Mouse (Mus musculus) forebrain, embryonic 11.5 days (tissue): ENCODE measurements around the gene Atp2a3. TPM values are rescaled to one million over a fixed set of nuclear protein-coding genes. Genes with fewer than 3 reads are reported as not detected.

Experiments used
- ATAC-seq: fragments of 200-750 bp; cut with Nextera tagmentation; replicated peaks from 2 replicates; pipeline ENCODE4 v1.8.0; 2017; ENCODE audit warnings: moderate TSS enrichment; ENCODE audit not compliant: low FRiP score
- DNase-seq: peaks from one replicate; pipeline ENCODE4 v3.0.0-alpha.2; 2017; ENCODE audit warnings: low spot score
- H3K27ac ChIP-seq: fragments of 300-500 bp; sonication (generic); 2 replicates; pipeline ENCODE4 v1.5.1; 2014; ENCODE audit warnings: low read depth, low read length
- H3K27me3 ChIP-seq: fragments of 300-500 bp; sonication (generic); 2 replicates; pipeline ENCODE4 v1.6.1; 2014; ENCODE audit warnings: mild to moderate bottlenecking, low read length, mixed read lengths; ENCODE audit not compliant: control insufficient read depth, insufficient read depth
- H3K36me3 ChIP-seq: fragments of 300-500 bp; sonication (generic); 2 replicates; pipeline ENCODE4 v1.6.1; 2014; ENCODE audit warnings: mild to moderate bottlenecking, low read length, moderate library complexity, mixed read lengths; ENCODE audit not compliant: control insufficient read depth, insufficient read depth
- H3K4me1 ChIP-seq: fragments of 300-500 bp; sonication (generic); replicated peaks from 2 replicates; pipeline ENCODE4 v1.6.1; 2014; ENCODE audit warnings: low read length, mixed read lengths; ENCODE audit not compliant: control insufficient read depth, insufficient read depth
- H3K4me2 ChIP-seq: fragments of 300-500 bp; sonication (generic); 2 replicates; pipeline ENCODE4 v1.6.1; 2014; ENCODE audit warnings: low read depth, mild to moderate bottlenecking, low read length, moderate library complexity, mixed read lengths; ENCODE audit not compliant: severe bottlenecking
- H3K4me3 ChIP-seq: fragments of 300-500 bp; sonication (generic); 2 replicates; pipeline ENCODE4 v1.5.1; 2014; ENCODE audit warnings: low read depth, low read length
- H3K9ac ChIP-seq: fragments of 300-500 bp; sonication (generic); 2 replicates; pipeline ENCODE4 v1.6.1; 2014; ENCODE audit warnings: low read length
- H3K9me3 ChIP-seq: fragments of 300-500 bp; sonication (generic); 2 replicates; pipeline ENCODE4 v1.6.1; 2016; ENCODE audit warnings: low read length, mixed read lengths; ENCODE audit not compliant: control insufficient read depth
- WGBS: fragments of 180-500 bp; shearing (Covaris S2); extraction: QIAGEN DNeasy Blood & Tissue Kit; methylation state at CpG from one replicate; pipeline ENCODE4 v1.1.7; 2014; 5-methylcytosine and 5-hydroxymethylcytosine counted together
- polyA plus RNA-seq: library from polyadenylated mRNA; unstranded; fragments of >200 nt; fragmentation: Nextera tagmentation; extraction: Ambion mirVana; gene quantifications from 2 replicates; pipeline ENCODE4 v1.2.1, GENCODE M21; 2014

Gene Atp2a3
- polyA plus RNA-seq, 1 experiment from 2014 or later, result 1.3 TPM

DNA sequence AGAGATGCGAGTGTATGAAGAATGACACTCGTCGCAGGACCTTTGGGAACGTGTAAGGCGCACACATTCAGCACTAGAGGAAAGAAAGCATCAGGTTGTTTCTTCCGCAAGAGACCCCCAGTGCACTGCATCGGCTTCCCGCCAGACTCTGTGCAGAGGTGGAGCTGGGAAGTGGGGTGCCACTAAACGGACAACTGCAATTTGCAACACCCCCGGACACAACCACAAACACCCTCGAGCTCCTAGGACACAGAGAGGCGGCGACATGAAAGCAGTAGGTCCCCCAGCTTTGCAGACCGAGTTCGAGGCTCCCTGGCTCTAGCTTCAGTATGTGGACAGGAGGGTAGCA, 272 bp upstream of the Atp2a3 start:
- WGBS, result 3% methylated on average over 15 of the region's 15 CpGs
- H3K4me3 ChIP-seq, result peak overlapping the region; percentile 28
- peaks cover 32% of the 10 kb centered on the region for H3K27me3 ChIP-seq
- no peak for ATAC-seq
- no peak for DNase-seq
- H3K4me1 ChIP-seq, result no peaks in the 10 kb centered on the region
- H3K4me2 ChIP-seq, result peak overlapping the region; percentile 38; the same call in 1 of the 2 replicates
- H3K9ac ChIP-seq, result no peak overlapping the region
- no peaks in the 10 kb centered on the region for H3K9me3 ChIP-seq
- H3K36me3 ChIP-seq, result no peaks in the 10 kb centered on the region
- H3K27ac ChIP-seq, result no peak overlapping the region

DNA sequence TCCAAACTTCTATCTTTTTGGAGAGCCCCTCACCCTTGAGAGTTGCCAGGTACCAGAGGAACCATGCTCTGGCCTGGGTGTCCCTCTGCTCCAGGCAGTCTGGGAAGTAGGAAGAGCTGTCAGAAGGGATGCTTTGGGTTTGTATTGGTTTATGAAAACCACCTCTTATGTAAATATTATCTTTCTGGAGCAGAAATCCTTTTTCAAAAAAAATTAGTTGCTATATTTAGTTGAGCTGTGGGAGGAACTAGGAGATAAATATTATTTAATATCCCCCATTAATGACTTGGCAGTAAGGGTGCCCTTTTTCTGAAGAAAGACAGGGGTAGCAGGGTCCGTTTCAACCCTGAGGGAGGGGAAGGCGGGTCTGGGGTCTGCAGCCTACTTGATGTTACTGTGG, 1.4 kb downstream of the Atp2a3 start:
- WGBS, result 73% methylated on average over 2 of the region's 2 CpGs
- H3K4me1 ChIP-seq, result no peaks in the 10 kb centered on the region
- ATAC-seq, result no peak
- H3K4me2 ChIP-seq, result no peak overlapping the region
- H3K9ac ChIP-seq, result no peak overlapping the region
- H3K27me3 ChIP-seq, result peaks cover 32% of the 10 kb centered on the region
- H3K36me3 ChIP-seq, result no peaks in the 10 kb centered on the region
- no peaks in the 10 kb centered on the region for H3K9me3 ChIP-seq
- H3K27ac ChIP-seq, result no peak overlapping the region
- no peak overlapping the region for H3K4me3 ChIP-seq
- DNase-seq, result no peak

DNA sequence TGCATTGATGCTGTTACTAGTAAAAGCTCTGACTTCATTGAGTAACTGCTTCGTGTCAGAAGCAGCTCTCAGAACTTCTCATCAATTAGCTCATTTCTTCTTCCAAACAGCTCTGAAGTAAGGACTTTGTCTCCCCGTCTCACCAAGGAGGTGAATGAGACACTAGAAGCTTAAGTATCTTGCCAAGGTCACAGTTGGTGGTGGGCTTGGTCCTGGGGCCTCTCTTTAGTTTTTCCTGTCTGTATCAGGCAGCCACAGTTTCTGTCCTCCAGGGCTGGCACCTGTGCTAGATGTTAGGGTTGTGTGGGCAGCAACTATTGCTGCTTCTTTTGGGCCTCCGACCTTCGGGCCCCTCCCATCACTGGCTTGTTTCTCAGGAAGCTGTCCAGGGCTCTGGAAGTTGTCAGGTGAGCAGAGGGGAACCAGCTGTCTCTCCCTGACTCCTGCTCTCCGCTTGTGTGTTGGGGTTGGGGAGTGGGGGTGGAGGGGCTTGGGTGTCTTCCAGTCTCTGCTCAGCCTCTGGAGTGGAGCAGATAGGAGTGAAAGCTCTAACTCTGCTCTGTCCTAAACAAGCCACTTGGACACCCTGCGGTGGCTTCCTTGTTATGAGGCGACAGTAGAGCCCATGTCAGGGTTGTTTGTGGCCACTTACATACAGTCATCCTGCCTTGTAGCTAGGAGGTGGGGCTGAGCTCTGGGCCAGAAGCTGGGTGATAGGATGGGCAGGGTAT, 2.3 kb downstream of the Atp2a3 start:
- ATAC-seq (no peak), DNase-seq (no peak)
- H3K4me2 ChIP-seq, result no peak overlapping the region
- H3K9ac ChIP-seq, result no peak overlapping the region
- H3K27ac ChIP-seq, result no peak overlapping the region
- H3K9me3 ChIP-seq, result no peaks in the 10 kb centered on the region
- no peaks in the 10 kb centered on the region for H3K4me1 ChIP-seq
- 52% methylated on average over 7 of the region's 7 CpGs for WGBS
- H3K27me3 ChIP-seq, result peaks cover 32% of the 10 kb centered on the region
- H3K4me3 ChIP-seq, result no peak overlapping the region
- no peaks in the 10 kb centered on the region for H3K36me3 ChIP-seq

DNA sequence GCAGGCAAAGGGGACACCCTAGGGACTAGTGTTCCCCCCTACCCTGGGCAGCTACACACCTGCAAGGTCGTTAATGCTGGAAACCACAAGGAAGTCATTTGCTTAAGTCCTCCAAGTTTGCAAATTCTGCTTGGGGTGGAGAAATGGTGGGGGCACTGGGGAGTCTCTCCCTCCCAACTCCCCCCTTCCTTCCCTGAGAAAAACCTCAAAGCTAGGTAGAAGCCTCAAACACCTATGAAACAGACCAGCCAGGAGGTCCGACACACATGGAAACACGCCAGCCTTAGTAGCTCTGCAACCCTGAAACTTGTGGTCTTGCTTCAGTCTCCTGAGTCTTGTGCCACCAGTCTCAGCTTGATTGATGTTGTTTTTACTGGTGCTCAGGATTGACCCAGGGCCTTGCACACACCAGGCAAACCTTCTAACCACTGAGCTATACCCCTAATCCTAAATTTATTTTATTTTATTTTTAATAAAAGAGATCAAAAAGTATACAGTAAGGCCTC, 2.9 kb downstream of the Atp2a3 start:
- Histone ChIP-seq H3K9me3 (no peaks in the 10 kb centered on the region), H3K4me2 (no peak overlapping the region), H3K36me3 (no peaks in the 10 kb centered on the region), H3K27ac (no peak overlapping the region), H3K4me3 (no peak overlapping the region), H3K27me3 (peaks cover 32% of the 10 kb centered on the region), H3K9ac (no peak overlapping the region), H3K4me1 (no peaks in the 10 kb centered on the region)
- WGBS, result 74% methylated on average over 3 of the region's 3 CpGs
- ATAC-seq (no peak), DNase-seq (no peak)

- no peak overlapping the region for H3K4me2 ChIP-seq
- WGBS, result 85% methylated on average over 13 of the region's 13 CpGs
- no peaks in the 10 kb centered on the region for H3K4me1 ChIP-seq
- DNase-seq (no peak), ATAC-seq (no peak)
- no peak overlapping the region for H3K9ac ChIP-seq
- H3K27me3 ChIP-seq, result no peaks in the 10 kb centered on the region
- no peak overlapping the region for H3K4me3 ChIP-seq
- no peak overlapping the region for H3K27ac ChIP-seq
- H3K9me3 ChIP-seq, result no peaks in the 10 kb centered on the region
- H3K36me3 ChIP-seq, result no peaks in the 10 kb centered on the region
Measured at GRCm38 (mm10) chr11:72974995-72975503, 14.1 kb downstream of the Atp2a3 start.

GRCm38 (mm10) chr11:72982516-72982915, 21.5 kb downstream of the Atp2a3 start:
- H3K27ac ChIP-seq, result no peak overlapping the region

DNA sequence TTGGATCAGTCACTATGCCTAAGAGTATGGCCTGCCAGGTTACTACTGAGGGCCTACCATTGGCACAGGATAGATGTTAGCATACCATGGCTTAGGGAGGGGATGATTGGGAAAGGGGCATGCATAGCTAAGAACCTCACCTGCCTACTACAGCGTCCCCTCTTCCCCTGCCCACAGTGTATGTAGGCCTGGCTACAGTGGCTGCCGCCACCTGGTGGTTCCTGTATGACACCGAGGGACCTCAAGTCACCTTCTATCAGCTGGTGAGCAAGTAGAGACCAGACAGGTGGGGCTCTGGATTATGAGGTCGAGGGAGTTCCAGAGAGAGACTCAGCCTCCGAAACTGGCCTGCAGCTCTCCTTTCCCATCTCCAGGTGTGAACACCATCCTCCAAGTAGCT, 22.3 kb downstream of the Atp2a3 start:
- DNase-seq (no peak), ATAC-seq (no peak)
- no peaks in the 10 kb centered on the region for H3K4me1 ChIP-seq
- H3K27me3 ChIP-seq, result no peaks in the 10 kb centered on the region
- H3K4me3 ChIP-seq, result no peak overlapping the region
- WGBS, result 47% methylated on average over 5 of the region's 5 CpGs
- H3K36me3 ChIP-seq, result no peaks in the 10 kb centered on the region
- no peak overlapping the region for H3K9ac ChIP-seq
- no peaks in the 10 kb centered on the region for H3K9me3 ChIP-seq
- H3K4me2 ChIP-seq, result no peak overlapping the region
- no peak overlapping the region for H3K27ac ChIP-seq

More at GRCm38 (mm10) chr11:72982516-72982915, 21.5 kb downstream of the Atp2a3 start:
- Histone ChIP-seq H3K9ac (no peak overlapping the region), H3K4me3 (no peak overlapping the region), H3K36me3 (no peaks in the 10 kb centered on the region), H3K27me3 (no peaks in the 10 kb centered on the region), H3K9me3 (no peaks in the 10 kb centered on the region), H3K4me1 (no peaks in the 10 kb centered on the region), H3K4me2 (no peak overlapping the region)
- 84% methylated on average over 9 of the region's 9 CpGs for WGBS
- ATAC-seq (no peak), DNase-seq (no peak)

DNA sequence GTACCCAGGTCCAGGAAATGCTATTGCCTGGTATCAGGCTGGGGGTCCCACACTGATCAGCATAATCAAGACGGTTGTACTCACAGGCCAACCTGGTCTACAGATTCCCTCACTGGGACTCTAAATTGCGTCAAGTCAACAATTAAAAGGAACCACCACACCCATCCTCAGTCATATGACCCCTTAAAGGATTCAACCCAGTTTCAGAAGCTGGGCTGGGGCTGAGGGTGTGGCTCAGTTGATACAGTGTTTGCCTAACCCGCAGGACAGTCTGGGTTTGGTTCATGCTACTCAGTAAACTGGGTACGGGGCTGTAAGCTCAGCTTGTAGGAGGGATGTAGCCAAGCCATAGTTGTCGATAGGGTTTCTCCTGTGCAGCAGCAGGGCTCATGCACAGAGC, 25.8 kb downstream of the Atp2a3 start:
- 85% methylated on average over 5 of the region's 5 CpGs for WGBS
- Histone ChIP-seq H3K9me3 (no peaks in the 10 kb centered on the region), H3K4me1 (no peaks in the 10 kb centered on the region), H3K27me3 (no peaks in the 10 kb centered on the region), H3K36me3 (no peaks in the 10 kb centered on the region), H3K4me2 (no peak overlapping the region), H3K27ac (no peak overlapping the region), H3K4me3 (no peak overlapping the region), H3K9ac (no peak overlapping the region)
- ATAC-seq, result no peak
- no peak for DNase-seq

GRCm38 (mm10) chr11:72987234-72987633, 26.3 kb downstream of the Atp2a3 start:
- 78% methylated on average over 5 of the region's 5 CpGs for WGBS

More at GRCm38 (mm10) chr11:72987234-72987633, 26.3 kb downstream of the Atp2a3 start:
- H3K4me3 ChIP-seq, result no peak overlapping the region
- H3K4me2 ChIP-seq, result no peak overlapping the region
- H3K9ac ChIP-seq, result no peak overlapping the region
- H3K9me3 ChIP-seq, result no peaks in the 10 kb centered on the region
- H3K4me1 ChIP-seq, result no peaks in the 10 kb centered on the region
- DNase-seq, result no peak
- no peak for ATAC-seq
- no peaks in the 10 kb centered on the region for H3K36me3 ChIP-seq
- no peak overlapping the region for H3K27ac ChIP-seq
- H3K27me3 ChIP-seq, result no peaks in the 10 kb centered on the region
